Mouse (Mus musculus) right cerebral cortex, postnatal 25 days (tissue): ENCODE results near the gene Mllt11.

Experiments used
- DNase-seq: peaks from one replicate; pipeline ENCODE4 v3.0.0; 2022

Gene Mllt11

GRCm38 (mm10) chr3:95171105-95171504 lies 60.9 kb downstream of the Mllt11 start:
- DNase-seq: no peak

- DNase-seq: no peak
Observed at GRCm38 (mm10) chr3:95169996-95170395, 62.0 kb downstream of the Mllt11 start.
